Mouse (Mus musculus) cerebellum, adult (tissue): ENCODE measurements around the gene Slc2a4.
"Not testable (repeated sequence)": the region's sequence is repeated elsewhere in the genome, so short reads cannot be mapped to it uniquely, and the experiment has no call there.

ENCODE experiments used
- ATAC-seq: cut with Nextera tagmentation; 2 replicates; pipeline ENCODE4 v1.9.2; 2017; ENCODE audit warnings: mild to moderate bottlenecking, moderate library complexity, mixed read lengths; ENCODE audit not compliant: insufficient number of reproducible peaks, low FRiP score, low TSS enrichment

The Slc2a4 gene

DNA sequence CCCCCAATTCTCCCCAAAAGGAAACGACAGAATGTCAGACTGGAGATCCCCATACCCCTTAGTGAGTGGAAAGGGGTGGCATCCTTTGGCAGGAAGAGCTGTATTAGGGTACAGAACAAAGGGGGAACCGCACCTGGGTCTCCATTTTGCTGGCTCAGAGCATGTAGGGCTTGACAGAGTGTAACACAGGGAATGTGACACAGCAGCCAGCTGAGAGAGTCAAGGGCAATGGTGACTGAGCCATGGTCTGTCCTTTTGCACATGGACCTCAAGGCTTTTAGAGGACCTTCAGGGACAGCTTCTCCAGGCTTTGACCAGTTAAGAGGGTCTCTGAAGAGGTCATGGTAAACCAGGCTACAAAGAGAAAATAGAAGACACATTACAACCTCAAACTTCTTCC, 26.9 kb upstream of the Slc2a4 start:
- no peak for ATAC-seq

DNA sequence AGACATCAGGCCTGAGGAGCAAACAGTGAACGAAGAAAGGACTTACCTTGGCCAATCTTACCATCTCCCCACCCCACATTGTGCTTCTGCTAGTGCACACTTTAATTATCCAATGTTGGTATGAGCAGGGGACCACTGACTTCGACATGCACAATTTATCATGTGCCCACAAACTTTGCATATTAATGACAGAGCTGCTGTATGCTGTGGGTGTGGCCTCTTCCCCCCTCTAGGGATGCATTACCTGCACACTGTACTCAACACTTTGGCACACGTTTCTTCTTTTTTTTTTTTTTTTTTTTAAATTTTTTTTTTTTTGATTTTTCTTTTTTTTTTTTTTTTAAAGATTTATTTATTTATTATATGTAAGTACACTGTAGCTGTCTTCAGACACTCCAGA, 22.8 kb upstream of the Slc2a4 start:
- ATAC-seq, result no peak

GRCm38 (mm10) chr11:69970222-69970621, 22.2 kb upstream of the Slc2a4 start:
- ATAC-seq, result no peak

DNA sequence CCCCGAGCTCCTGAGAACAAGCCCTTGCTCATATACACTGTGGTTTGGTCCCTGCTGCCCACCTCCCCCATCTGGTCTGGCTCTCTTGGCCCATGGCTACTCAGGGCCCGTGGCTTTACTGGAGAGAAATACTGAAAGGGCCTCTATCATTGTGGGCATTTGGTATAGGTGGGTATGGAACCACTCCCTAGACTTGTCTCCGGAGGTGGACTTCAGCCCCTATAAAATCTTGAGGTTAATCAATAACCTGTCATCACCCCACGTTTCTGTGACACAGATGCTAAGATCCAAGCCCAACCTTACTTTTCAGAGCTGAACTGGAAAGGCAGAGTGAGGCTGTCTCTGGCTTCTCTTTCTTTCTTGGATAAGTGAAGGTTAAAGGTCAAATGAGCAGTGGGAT, 20.8 kb upstream of the Slc2a4 start:
- no peak for ATAC-seq

DNA sequence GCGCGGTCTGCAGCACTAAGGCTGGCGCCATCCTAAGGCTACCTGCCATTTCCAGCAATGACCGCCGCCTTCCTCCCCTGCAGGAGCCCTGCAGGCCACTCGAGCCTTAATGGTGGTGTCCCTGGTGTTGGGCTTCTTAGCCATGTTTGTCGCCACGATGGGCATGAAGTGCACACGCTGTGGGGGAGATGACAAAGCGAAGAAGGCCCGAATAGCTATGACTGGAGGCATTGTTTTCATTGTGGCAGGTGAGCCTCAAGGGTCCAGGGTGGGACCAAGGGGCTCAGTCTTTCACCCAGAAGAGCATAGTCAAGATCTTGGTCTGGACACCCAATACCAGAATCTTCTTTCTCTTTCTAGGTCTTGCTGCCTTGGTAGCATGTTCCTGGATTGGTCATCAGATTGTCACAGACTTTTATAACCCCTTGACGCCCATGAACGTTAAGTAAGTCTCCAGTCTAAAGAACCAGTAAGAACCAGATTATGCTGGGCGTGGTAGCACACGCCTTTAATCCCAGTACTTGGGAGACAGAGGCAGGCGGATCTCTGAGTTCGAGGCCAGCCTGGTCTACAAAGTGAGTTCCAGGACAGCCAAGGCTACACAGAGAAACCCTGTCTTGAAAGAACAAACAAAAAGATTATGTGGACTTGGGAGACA, 19.0 kb upstream of the Slc2a4 start:
- no peak for ATAC-seq

DNA sequence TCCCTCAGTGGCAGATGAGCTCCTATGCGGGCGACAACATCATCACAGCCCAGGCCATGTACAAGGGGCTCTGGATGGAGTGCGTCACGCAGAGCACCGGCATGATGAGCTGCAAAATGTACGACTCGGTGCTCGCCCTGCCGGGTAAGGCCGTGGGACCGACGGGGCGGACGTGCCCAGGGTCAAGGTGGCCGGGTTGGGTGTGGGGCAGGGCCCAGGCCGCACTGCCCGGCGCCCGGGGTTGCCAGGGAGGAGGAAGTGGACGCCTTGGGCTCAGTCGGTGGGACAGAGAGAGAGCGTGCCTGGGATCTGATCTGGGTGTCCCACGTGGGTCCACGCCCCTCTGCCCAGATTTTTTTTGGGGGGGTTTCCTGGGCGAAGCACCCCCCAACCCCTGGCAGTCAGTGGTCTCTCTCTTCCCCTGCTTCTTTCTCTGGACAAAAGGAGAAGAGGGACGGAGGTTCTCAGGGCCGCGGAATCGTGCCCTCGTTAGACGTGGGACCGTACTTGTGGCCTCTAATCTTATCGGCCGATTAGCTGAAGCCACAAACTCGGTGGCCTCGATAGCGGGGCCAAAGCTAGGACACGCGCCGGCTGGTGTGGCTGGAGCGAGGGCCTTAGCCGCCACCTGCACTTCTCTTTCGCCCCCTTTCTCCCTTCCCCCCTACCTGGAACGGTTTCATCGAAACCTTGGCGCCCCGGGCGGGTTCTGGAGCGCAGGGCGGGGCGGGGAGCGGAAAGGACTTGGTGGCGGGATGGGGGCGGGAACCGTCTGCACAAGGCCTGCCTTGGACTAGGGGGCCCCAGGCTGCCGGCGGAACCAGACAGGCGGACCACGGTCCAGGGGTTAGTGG, 18.2 kb upstream of the Slc2a4 start:
- no peak for ATAC-seq

DNA sequence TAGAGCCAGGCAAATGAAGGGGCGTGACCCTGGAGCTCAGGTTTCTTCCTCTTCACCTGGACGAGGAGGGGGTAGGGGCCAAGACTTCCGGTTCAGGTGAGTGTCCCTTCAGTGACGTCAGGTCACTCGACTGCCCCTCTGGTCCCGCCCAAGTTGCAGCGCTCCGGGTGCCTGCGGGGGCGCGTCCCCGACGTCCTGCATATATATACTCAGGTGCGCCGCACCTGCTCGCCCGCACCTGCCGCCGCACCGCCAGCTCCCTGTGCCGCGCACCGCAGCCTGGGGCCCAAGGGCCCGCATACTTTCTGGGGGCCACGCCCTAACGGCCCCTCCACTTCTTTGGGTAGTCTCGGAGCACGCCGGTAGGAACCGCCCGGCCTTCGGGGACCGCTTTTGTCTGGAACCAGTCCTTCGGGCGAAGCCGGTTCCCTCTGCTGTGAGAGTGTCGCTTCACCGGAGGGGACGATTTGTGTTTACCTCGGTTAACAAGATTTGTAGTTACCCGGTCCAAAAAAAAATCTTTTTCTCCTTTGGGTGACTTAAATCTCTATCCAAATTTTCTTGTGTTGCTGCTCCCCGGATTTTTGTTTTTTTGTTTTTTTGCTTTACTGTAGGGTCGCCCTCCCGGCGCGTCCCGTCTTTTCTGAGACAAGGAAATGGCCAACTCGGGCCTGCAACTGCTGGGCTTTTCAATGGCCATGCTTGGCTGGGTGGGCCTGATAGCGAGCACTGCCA, 17.4 kb upstream of the Slc2a4 start:
- ATAC-seq, result no peak

GRCm38 (mm10) chr11:69964650-69965270, 16.8 kb upstream of the Slc2a4 start, which contains the start of gene Cldn7:
Gene Cldn7 (plus strand): TSS chr11:69964779.
- no peak for ATAC-seq

- ATAC-seq, result no peak
These were observed 13.9 kb upstream of the Slc2a4 start for GRCm38 (mm10) chr11:69961841-69962240.

DNA sequence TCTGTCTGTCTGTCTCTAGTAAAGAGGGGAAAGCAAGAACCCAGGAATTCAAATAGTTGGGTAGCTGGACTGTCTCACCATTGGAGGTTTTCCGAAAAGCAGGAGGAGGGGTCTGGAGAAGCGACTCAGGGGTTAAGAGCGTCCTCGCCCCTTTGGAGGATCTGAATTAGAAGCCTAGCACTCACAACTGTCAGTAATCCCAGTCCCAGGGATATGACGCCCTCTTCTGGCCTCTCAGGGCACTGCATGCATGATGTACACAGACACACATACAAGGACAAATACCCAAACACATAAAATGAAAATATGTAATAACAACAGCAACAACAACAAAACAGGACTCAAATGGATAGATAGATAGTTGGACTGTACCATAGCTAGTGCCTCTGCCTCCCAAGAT, 12.6 kb upstream of the Slc2a4 start:
- no peak for ATAC-seq

DNA sequence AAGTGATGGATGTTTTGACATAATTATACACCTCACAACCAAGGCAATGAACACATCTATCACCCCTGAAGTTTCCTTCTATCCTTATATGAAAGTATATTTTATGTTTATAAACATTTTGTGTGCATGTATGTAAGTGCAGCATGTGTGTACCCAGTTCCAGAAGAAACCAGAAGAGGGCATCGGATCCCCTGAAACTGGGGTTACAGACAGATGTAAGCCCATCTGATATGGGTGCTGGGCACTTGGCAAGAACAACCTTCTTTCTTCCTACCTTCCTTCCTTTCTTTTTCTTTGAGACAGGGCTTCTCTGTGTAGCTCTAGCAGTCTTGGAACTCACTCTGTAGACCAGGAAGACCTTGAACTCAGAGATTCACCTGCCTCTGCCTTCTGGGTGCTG, 8.2 kb upstream of the Slc2a4 start:
- no peak for ATAC-seq

DNA sequence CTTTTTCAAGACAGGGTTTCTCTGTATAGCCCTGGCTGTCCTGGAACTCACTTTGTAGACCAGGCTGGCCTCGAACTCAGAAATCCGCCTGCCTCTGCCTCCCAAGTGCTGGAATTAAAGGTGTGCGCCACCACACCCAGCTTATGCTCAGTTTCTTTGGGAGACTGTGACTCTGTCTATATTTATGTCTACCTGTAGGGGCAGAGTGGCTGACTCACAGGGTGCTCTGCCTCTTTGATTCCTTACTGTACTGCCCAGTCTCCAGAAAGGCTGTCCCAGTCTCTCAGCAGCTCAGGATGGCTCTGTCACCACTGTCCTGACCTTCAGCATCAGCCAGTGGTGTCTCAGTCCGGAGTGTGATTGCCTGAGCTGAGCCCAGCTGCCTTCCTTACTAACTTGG, 7.6 kb upstream of the Slc2a4 start:
- ATAC-seq, result not testable (repeated sequence)

DNA sequence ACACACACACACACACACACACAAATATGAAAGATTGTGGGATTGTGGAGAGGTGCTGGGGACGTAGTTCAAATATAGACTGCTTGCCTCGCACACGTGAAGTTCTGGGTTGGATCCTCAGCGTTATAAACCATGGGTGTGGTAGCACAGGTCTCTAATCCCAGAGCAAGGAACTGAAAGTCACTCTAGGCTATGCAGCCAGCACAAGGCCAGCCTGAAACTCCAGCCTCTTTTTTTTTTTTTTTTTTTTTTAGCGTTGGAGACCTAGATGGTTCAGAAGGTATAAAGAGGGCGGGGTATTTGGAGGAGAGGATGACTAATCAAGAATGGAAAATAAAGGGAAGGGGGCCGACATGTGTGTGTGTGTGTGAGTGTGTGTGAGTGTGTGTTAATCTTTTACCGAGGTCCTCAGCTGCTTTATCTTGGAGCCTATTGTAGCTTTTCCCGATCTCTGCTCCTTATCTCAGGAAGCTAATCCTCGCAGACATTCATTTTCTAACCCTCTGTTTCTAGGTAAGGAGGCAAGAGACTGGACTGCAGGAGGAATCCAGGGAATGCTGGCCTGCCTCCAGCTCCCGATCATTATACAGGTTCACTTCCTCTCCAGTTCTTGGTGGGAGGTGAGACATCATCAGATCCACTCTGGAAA, 5.4 kb upstream of the Slc2a4 start:
- ATAC-seq, result no peak

GRCm38 (mm10) chr11:69952274-69952673, 4.3 kb upstream of the Slc2a4 start:
- no peak for ATAC-seq

- ATAC-seq, result no peak
These were observed 2.9 kb upstream of the Slc2a4 start for GRCm38 (mm10) chr11:69950807-69951459.

DNA sequence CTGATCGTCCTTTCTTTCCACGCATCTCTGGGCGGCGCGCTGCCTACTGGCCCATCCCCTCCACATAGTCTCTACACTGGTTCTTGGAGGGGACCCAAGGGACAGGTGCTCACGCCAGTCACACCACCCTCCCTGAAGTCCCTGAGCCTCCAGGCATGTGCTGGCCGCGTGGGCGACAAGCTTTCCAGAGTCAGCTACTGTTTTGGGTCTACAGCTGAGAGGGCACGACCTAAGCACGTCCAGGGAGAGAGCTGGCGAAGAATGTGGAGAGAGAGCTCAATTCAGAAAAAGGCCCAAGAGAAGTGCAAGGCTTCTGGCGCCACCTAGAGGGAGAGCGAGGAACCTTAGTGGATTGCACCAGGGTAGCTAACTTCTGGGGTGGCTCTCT, 769 bp upstream of the Slc2a4 start:
- 0 out of 2 replicates have a peak, but pooled peaks have one; percentile 26 for ATAC-seq

- ATAC-seq, result no peak
These were observed 487 bp downstream of the Slc2a4 start for GRCm38 (mm10) chr11:69947337-69948065.

DNA sequence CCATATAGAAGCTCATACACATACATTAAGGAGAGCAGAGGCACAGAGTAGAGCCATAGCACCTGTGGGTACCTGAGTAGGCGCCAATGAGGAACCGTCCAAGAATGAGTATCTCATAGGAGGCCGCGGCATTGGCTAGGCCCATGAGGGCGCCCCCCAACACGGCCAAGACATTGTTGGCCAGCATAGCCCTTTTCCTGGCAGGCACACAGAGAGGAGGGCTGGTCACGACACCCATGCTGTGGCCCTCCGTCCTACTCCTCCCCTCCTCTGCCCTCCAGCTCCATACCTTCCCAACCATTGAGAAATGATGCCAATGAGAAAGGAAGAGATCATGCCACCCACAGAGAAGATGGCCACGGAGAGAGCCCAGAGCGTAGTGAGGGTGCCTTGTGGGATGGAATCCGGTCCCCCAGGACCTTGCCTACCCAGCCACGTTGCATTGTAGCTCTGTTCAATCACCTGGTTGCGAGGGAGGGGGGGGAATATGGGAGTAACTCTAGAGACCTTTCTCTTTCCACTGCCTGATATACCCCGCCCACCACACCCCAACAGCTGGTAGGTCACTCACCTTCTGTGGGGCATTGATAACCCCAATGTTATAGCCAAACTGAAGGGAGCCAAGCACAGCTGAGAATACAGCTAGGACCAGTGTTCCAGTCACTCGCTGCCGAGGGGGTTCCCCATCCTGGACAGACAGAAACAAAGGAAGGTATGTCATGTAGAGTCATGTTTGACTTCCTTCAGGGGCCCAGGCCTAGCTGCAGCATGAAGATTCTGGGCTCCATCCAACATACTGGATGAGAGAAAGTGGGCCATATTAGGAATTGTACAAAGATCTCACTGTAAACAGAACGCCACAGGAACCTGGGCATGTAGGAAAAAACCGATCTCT, 1.7 kb downstream of the Slc2a4 start:
- no peak for ATAC-seq
